Mouse (Mus musculus) kidney, embryonic 16.5 days (tissue): ENCODE results near the gene Mrtfa. TPM values are rescaled to one million over a fixed set of nuclear protein-coding genes. Genes with fewer than 3 reads are reported as not detected.

Source experiments
- ATAC-seq: fragments of 200-750 bp; cut with Nextera tagmentation; 2 replicates; pipeline ENCODE4 v1.8.0; 2017; ENCODE audit warnings: moderate TSS enrichment; ENCODE audit not compliant: low FRiP score, low TSS enrichment
- H3K27ac ChIP-seq: fragments of 300-500 bp; sonication (generic); 2 replicates; pipeline ENCODE4 v1.5.1; 2014; ENCODE audit warnings: low read length
- H3K27me3 ChIP-seq: fragments of 300-500 bp; sonication (generic); 2 replicates; pipeline ENCODE4 v1.6.1; 2014; ENCODE audit warnings: low read length, control low read depth, mixed read lengths; ENCODE audit not compliant: insufficient read depth
- H3K36me3 ChIP-seq: fragments of 300-500 bp; sonication (generic); 2 replicates; pipeline ENCODE4 v1.6.1; 2014; ENCODE audit warnings: low read length, control low read depth, mixed read lengths; ENCODE audit not compliant: insufficient read depth
- H3K4me1 ChIP-seq: fragments of 300-500 bp; sonication (generic); 2 replicates; pipeline ENCODE4 v1.6.1; 2014; ENCODE audit warnings: low read length, control low read depth, mixed read lengths; ENCODE audit not compliant: insufficient read depth
- H3K4me2 ChIP-seq: fragments of 300-500 bp; sonication (generic); replicated peaks from 2 replicates; pipeline ENCODE4 v1.6.1; 2014; ENCODE audit warnings: low read depth, low read length
- H3K4me3 ChIP-seq: fragments of 300-500 bp; sonication (generic); 2 replicates; pipeline ENCODE4 v1.5.1; 2014; ENCODE audit warnings: mild to moderate bottlenecking, low read length
- H3K9ac ChIP-seq: fragments of 300-500 bp; sonication (generic); replicated peaks from 2 replicates; pipeline ENCODE4 v1.6.1; 2014; ENCODE audit warnings: low read length
- H3K9me3 ChIP-seq: fragments of 300-500 bp; sonication (generic); 2 replicates; pipeline ENCODE4 v1.6.1; 2016; ENCODE audit warnings: low read length, control low read depth
- WGBS: fragments of 180-500 bp; shearing (Covaris S2); extraction: QIAGEN DNeasy Blood & Tissue Kit; methylation state at CpG from one replicate; pipeline ENCODE4 v1.1.7; 2014; 5-methylcytosine and 5-hydroxymethylcytosine counted together
- polyA plus RNA-seq: library from polyadenylated mRNA; unstranded; fragments of >200 nt; fragmentation: Nextera tagmentation; extraction: Ambion mirVana; gene quantifications from 2 replicates; pipeline ENCODE4 v1.2.1, GENCODE M21; 2015

Gene Mrtfa
- polyA plus RNA-seq, 1 experiment from 2014 or later: 22.6 TPM

- Histone ChIP-seq H3K4me2 (no peak overlapping the region), H3K4me1 (no peaks in the 10 kb centered on the region), H3K4me3 (no peak overlapping the region), H3K36me3 (no peaks in the 10 kb centered on the region), H3K27me3 (no peaks in the 10 kb centered on the region), H3K9ac (no peak overlapping the region), H3K27ac (no peak overlapping the region), H3K9me3 (no peaks in the 10 kb centered on the region)
- ATAC-seq: no peak
- WGBS: 75% methylated on average over 4 of the region's 4 CpGs
These were observed 209.4 kb downstream of the Mrtfa start for GRCm38 (mm10) chr15:80981176-80981575.

DNA sequence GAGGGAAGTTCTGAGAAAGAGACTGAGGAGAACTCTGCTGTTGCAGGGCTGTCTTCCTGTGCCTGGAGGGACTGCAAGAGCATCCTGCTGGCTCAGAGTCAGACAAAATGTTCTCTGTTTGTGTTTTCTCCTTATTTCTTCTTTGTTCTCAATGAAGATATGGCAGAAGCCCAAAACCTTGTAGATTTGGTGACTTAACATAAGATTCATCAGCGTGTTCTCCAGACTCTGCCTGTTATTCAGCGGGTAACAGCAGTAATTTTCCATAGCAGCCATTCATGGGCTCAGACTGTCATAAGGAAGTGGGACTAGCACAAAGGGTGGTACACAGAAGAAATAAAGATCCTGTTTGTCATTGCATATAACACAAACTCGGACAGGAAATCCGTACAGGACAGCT, 210.9 kb downstream of the Mrtfa start:
- Histone ChIP-seq H3K4me3 (no peak overlapping the region), H3K4me2 (no peak overlapping the region), H3K9ac (no peak overlapping the region), H3K27ac (peak overlapping the region; percentile 4; the same call in 1 of the 2 replicates), H3K4me1 (no peaks in the 10 kb centered on the region), H3K9me3 (no peaks in the 10 kb centered on the region), H3K36me3 (no peaks in the 10 kb centered on the region), H3K27me3 (no peaks in the 10 kb centered on the region)
- 70% methylated on average over 4 of the region's 4 CpGs for WGBS
- no peak for ATAC-seq

- Histone ChIP-seq H3K4me2 (peak within 1 kb of the TSS; percentile 85), H3K27ac (peak within 1 kb of the TSS; percentile 52; the same call in 1 of the 2 replicates), H3K9ac (peak within 1 kb of the TSS; percentile 80), H3K4me3 (peak within 1 kb of the TSS; percentile 86), H3K4me1 (no peaks in the 10 kb centered on the region), H3K36me3 (no peaks in the 10 kb centered on the region), H3K27me3 (no peaks in the 10 kb centered on the region), H3K9me3 (no peaks in the 10 kb centered on the region)
- under 1% methylated on average over 65 of the region's 67 CpGs for WGBS
- peak; percentile 94 for ATAC-seq
These were observed 212.8 kb downstream of the Mrtfa start, which contains the start of gene Sgsm3 for GRCm38 (mm10) chr15:80977620-80978334. Sgsm3 (plus strand) TSS chr15:80977765.

GRCm38 (mm10) chr15:80975666-80976065, 214.9 kb downstream of the Mrtfa start:
- Histone ChIP-seq H3K4me1 (no peaks in the 10 kb centered on the region), H3K36me3 (no peaks in the 10 kb centered on the region), H3K4me3 (no peak overlapping the region), H3K27me3 (no peaks in the 10 kb centered on the region), H3K9me3 (no peaks in the 10 kb centered on the region), H3K9ac (no peak overlapping the region), H3K27ac (no peak overlapping the region), H3K4me2 (no peak overlapping the region)
- WGBS: 68% methylated on average over 3 of the region's 3 CpGs
- no peak for ATAC-seq

DNA sequence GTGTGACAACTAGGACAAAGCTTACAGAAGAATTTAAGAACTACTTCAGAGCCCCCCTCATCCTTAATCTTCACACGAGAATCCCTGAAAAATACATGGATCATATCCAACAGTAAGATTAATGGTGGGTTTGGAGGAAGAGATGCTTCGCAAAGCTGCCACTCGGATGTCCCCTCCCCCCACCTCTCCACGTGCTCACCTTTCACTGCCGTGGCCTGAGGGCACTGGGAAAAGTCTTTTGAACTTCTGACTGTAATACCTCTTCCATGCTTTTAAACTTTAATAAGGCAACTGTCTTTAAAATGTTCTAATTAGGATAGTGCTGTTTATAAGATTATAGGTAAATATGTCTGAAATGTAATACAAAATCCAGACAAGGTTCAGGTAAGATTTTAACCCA, 216.2 kb downstream of the Mrtfa start:
- H3K4me3 ChIP-seq: no peak overlapping the region
- H3K4me1 ChIP-seq: no peaks in the 10 kb centered on the region
- H3K27ac ChIP-seq: no peak overlapping the region
- no peaks in the 10 kb centered on the region for H3K9me3 ChIP-seq
- ATAC-seq: no peak
- peaks cover 13% of the 10 kb centered on the region for H3K36me3 ChIP-seq
- no peak overlapping the region for H3K9ac ChIP-seq
- no peak overlapping the region for H3K4me2 ChIP-seq
- no peaks in the 10 kb centered on the region for H3K27me3 ChIP-seq
- WGBS: 15% methylated on average over 5 of the region's 5 CpGs

DNA sequence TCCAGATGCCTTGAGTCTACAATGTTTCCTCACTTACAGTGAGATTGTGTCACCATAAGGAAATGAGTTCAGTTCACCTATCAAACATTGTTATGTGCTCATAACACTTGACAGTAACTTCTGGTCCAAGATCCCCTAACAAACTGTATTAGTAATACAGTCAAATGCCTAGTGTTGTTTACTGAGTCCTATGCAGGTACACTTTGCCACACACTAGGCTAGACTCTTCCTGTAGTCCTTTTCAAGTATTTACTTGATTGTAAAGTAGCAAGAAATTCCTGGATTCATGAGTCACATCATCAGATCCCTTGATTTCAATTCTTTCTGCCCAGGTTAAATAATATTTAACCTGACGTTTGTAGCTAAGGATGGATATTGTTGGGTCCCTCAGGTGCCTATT, 221.2 kb downstream of the Mrtfa start:
- no peak overlapping the region for H3K27ac ChIP-seq
- no peak for ATAC-seq
- 91% methylated on average over 1 of the region's 1 CpGs for WGBS
- no peaks in the 10 kb centered on the region for H3K27me3 ChIP-seq
- peaks cover 55% of the 10 kb centered on the region for H3K36me3 ChIP-seq
- H3K4me1 ChIP-seq: no peaks in the 10 kb centered on the region
- no peak overlapping the region for H3K4me3 ChIP-seq
- H3K4me2 ChIP-seq: no peak overlapping the region
- H3K9ac ChIP-seq: no peak overlapping the region
- no peaks in the 10 kb centered on the region for H3K9me3 ChIP-seq

Other genes starting within 250 kb of the Mrtfa start
- gene Adsl, start 242.3 kb downstream of the Mrtfa start, polyA plus RNA-seq: 184 and 192 TPM in 2 replicates
- gene Sgsm3, start 213.0 kb downstream of the Mrtfa start, polyA plus RNA-seq: 33.9 and 35.2 TPM in 2 replicates
- 0.99 and 1.3 TPM in 2 replicates for gene Mchr1, start 44.7 kb upstream of the Mrtfa start, polyA plus RNA-seq
- 134 and 148 TPM in 2 replicates for gene Slc25a17, start 170.1 kb upstream of the Mrtfa start, polyA plus RNA-seq
- gene St13, start 209.3 kb upstream of the Mrtfa start, polyA plus RNA-seq: 192 and 194 TPM in 2 replicates
- 10.9 and 13.9 TPM in 2 replicates for gene Xpnpep3, start 209.4 kb upstream of the Mrtfa start, polyA plus RNA-seq
- gene Dnajb7, start 217.5 kb upstream of the Mrtfa start, polyA plus RNA-seq: 1.3 and 3.4 TPM in 2 replicates